Mouse (Mus musculus) heart, adult 2 months (tissue): ENCODE results near the gene Map4k5.

ENCODE experiments used
- CTCF ChIP-seq: fragments of 200-600 bp; IDR thresholded peaks from 2 replicates; pipeline ENCODE4 v1.8.1; 2022; ENCODE audit warnings: antibody characterized with exemption, mild to moderate bottlenecking, moderate library complexity
- EP300 ChIP-seq: fragments of 200-500 bp; IDR thresholded peaks from 2 replicates; pipeline ENCODE4 v1.6.1; 2011; ENCODE audit warnings: low read depth, low read length, control low read depth; ENCODE audit not compliant: insufficient read depth
- POLR2A ChIP-seq: fragments of 200-500 bp; IDR thresholded peaks from 2 replicates; pipeline ENCODE4 v1.6.1; 2011; ENCODE audit warnings: mild to moderate bottlenecking, low read depth, low read length, control low read depth; ENCODE audit not compliant: insufficient read depth

- TF ChIP-seq CTCF (no peak), POLR2A (no peak), EP300 (no peak)
These were observed 39.1 kb downstream of the Map4k5 start for GRCm38 (mm10) chr12:69853942-69854341.
